Mouse (Mus musculus) left cerebral cortex, postnatal 36 days (tissue): ENCODE measurements around the gene 2010111I01Rik. TPM values are rescaled to one million over a fixed set of nuclear protein-coding genes. Genes with fewer than 3 reads are reported as not detected.

Experiments
- DNase-seq, 2 experiments: peaks; one replicate each; pipeline ENCODE4 v3.0.0; 2021 to 2022; ENCODE audit warnings: low spot score in 2 of 2, mixed read lengths in 1 of 2
- intact Hi-C: fragments of 180-260 bp; cut with DNase I; formaldehyde crosslinking; loops from one replicate; pipeline ENCODE4 v1.15.1; 2025
- total RNA-seq, 2 experiments: library from RNA; stranded (reverse); gene quantifications; 2 replicates each; pipeline ENCODE4 v1.2.3; 2021

2010111I01Rik gene
- total RNA-seq, 2 experiments from 2014 or later = 93.2 to 121 TPM

GRCm38 (mm10) chr13:63284748-63285147 is 320.1 kb downstream of the 2010111I01Rik start:
- DNase-seq = no peak
- intact Hi-C loops = no loop called here

GRCm38 (mm10) chr13:63286483-63287102 is 321.9 kb downstream of the 2010111I01Rik start:
- no peak for DNase-seq

GRCm38 (mm10) chr13:63289152-63289551 is 324.5 kb downstream of the 2010111I01Rik start:
- intact Hi-C loops = no loop called here
- DNase-seq = no peak

More at GRCm38 (mm10) chr13:63286483-63287102, 321.9 kb downstream of the 2010111I01Rik start:
- intact Hi-C loops = no loop called here

- DNase-seq = no peak
- intact Hi-C loops = no loop called here
These were observed 325.0 kb downstream of the 2010111I01Rik start for GRCm38 (mm10) chr13:63289687-63290086.

GRCm38 (mm10) chr13:63290126-63290525 is 325.4 kb downstream of the 2010111I01Rik start:
- no peak for DNase-seq
- intact Hi-C loops = no loop called here

GRCm38 (mm10) chr13:63291016-63291415 is 326.3 kb downstream of the 2010111I01Rik start:
- no peak for DNase-seq
- intact Hi-C loops = no loop called here

- intact Hi-C loops = no loop called here
- no peak for DNase-seq
These were observed 329.0 kb downstream of the 2010111I01Rik start for GRCm38 (mm10) chr13:63293647-63294046.

GRCm38 (mm10) chr13:63294359-63295193 is 329.9 kb downstream of the 2010111I01Rik start:
- no peak for DNase-seq
- intact Hi-C loops = no loop called here

GRCm38 (mm10) chr13:63296300-63296699 is 331.6 kb downstream of the 2010111I01Rik start:
- intact Hi-C loops = no loop called here
- DNase-seq = no peak

GRCm38 (mm10) chr13:63297003-63297402 is 332.3 kb downstream of the 2010111I01Rik start:
- intact Hi-C loops = no loop called here
- no peak for DNase-seq

- intact Hi-C loops = no loop called here
- no peak for DNase-seq
These were observed 333.2 kb downstream of the 2010111I01Rik start for GRCm38 (mm10) chr13:63297933-63298332.

- intact Hi-C loops = no loop called here
- no peak for DNase-seq
These were observed 334.2 kb downstream of the 2010111I01Rik start for GRCm38 (mm10) chr13:63298931-63299330.

- intact Hi-C loops = no loop called here
- DNase-seq = no peak
These were observed 336.2 kb downstream of the 2010111I01Rik start for GRCm38 (mm10) chr13:63300929-63301328.

- intact Hi-C loops = no loop called here
- DNase-seq = no peak
These were observed 337.1 kb downstream of the 2010111I01Rik start for GRCm38 (mm10) chr13:63301764-63302209.

- intact Hi-C loops = no loop called here
- no peak for DNase-seq
These were observed 337.7 kb downstream of the 2010111I01Rik start for GRCm38 (mm10) chr13:63302381-63302780.

GRCm38 (mm10) chr13:63304124-63304792 is 339.6 kb downstream of the 2010111I01Rik start:
- no peak for DNase-seq
- intact Hi-C loops = no loop called here

- intact Hi-C loops = no loop called here
These were observed 340.1 kb downstream of the 2010111I01Rik start for GRCm38 (mm10) chr13:63304799-63305159.

GRCm38 (mm10) chr13:63305160-63306011 is 340.7 kb downstream of the 2010111I01Rik start:
- DNase-seq = no peak
- intact Hi-C loops = no loop called here

More at GRCm38 (mm10) chr13:63304799-63305159, 340.1 kb downstream of the 2010111I01Rik start:
- no peak for DNase-seq

- DNase-seq = peak; percentile 53
- intact Hi-C loops = no loop called here
These were observed 342.1 kb downstream of the 2010111I01Rik start for GRCm38 (mm10) chr13:63306768-63307167.
